Mouse (Mus musculus): ENCODE results near the gene Ptprd.
"Not testable (repeated sequence)": the region's sequence is repeated elsewhere in the genome, so short reads cannot be mapped to it uniquely, and the experiment has no call there.

Ptprd gene

GRCm38 (mm10) chr4:77880213-77880612, 331.5 kb downstream of the Ptprd start:
- DNase-seq, result no peak

- DNase-seq, result no peak
Measured at GRCm38 (mm10) chr4:77861269-77861668, 350.5 kb downstream of the Ptprd start.

DNA sequence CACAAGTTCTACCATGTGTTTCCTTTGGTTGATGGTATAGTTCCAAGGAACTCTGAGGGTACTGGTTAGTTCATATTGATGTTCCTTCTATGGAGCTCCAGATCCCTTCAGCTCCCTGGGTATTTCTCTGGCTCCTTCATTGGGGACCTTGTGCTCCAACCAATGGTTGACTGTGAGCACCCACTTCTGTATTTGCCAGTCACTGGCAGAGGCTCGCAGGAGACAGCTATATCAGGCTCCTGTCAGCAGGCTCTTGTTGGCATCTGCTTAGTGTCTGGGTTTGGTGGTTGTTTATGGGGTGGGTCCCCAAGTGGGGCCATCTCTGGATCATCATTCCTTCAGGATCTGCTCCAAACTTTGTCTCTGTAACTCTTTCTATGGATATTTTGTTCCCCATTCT, 414.4 kb downstream of the Ptprd start:
- DNase-seq, result not testable (repeated sequence)

GRCm38 (mm10) chr4:77777237-77777636, 434.5 kb downstream of the Ptprd start:
- DNase-seq, result no peak

DNA sequence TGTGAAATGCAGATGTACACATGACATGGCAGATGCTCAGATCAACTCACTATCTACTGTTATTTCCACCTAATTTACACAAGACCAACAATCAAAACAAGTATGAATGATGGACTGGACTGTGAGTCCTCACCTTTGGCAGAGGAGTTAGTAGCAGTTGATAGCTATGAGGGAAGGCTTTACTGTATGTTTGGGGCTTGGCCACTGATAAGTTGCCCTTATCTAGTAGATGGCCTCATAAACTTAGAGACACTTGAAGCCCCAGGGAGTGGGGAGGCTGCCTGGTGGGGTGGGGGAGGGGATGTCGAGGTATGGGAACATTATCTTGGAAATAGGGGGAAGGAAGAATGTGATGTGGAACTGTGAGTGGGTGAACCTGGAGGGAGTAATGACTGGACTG, 448.0 kb downstream of the Ptprd start:
- DNase-seq, result no peak

DNA sequence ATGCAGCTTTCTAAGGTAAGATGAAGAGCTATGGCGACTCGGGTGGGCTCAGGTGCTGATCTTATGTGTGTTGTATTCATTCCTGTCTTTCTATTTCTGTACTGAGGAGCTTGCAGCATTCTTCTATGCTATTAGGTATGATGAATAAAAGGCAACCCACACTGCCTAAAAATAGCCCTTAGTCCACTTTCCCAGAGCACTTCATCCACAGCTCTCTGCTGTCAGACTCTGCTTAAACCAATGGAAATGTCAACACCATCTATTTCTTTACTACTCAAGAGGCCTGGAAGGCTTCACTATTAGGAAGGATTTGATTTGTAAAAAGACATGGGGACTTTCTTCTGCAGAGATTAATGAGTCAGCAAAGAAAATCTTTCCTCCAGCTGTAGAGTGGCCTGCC, 468.4 kb downstream of the Ptprd start:
- DNase-seq, result no peak

- no peak for DNase-seq
Measured at GRCm38 (mm10) chr4:77721908-77722307, 489.9 kb downstream of the Ptprd start.

DNA sequence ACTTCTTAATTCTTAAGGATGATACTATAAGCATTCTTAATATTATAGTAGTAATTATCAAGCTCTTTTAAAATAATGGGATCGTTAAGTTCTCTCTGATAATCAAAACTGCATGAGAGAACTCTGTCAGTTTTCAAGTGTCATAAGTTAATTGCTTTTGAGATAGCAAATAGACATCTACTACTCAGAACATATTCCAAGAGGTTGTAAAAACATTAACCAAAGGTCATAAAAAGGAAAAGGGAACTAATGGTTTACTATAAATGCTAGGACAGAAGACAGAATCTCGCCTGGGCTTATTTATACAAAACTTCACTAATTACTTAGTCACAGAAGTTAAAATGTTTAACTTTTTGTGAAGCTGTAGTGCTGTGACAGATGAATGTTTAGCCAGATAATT, 494.0 kb downstream of the Ptprd start:
- no peak for DNase-seq

GRCm38 (mm10) chr4:77710231-77710630, 501.5 kb downstream of the Ptprd start:
- no peak for DNase-seq

DNA sequence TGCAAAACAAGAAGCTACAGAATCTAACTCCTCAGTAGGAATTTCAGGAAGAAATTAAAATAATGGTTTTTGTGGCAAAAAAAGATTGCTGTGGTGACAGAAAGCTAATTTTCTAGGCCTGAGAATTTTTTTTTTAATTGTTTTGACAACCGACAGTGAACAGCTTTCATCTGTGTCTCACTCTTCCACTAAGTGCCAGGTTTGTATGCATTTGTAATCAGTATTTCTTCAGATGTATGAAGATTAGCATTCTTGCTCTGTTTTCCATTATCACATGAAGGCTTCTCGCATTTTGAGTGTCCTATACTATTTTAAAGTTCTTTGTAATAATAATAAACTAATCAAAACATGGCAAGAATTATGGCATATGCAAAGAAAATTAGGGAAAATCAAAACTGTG, 513.5 kb downstream of the Ptprd start:
- no peak for DNase-seq

DNA sequence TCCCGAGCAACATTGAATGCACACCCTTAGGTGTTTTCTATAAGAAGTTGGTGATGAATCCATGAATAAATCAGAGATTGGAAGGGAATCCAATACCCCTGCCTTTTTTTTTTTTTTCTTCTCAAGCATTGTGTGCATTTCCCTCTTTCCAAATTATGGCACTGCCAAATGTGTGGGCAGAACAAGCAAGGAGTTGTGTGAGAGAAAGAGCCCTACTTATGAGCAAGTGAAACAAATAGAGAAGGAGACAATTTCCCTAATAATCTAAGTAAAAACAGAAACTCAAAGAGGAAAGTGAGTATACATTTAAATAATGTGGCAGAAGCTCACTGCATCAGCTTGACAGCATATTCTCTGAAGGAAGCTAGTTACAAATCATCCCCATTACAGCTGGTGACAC, 536.0 kb downstream of the Ptprd start:
- DNase-seq, result no peak

- DNase-seq, result no peak
Measured at GRCm38 (mm10) chr4:77664761-77665160, 547.0 kb downstream of the Ptprd start.

GRCm38 (mm10) chr4:77662309-77662708, 549.5 kb downstream of the Ptprd start:
- no peak for DNase-seq

DNA sequence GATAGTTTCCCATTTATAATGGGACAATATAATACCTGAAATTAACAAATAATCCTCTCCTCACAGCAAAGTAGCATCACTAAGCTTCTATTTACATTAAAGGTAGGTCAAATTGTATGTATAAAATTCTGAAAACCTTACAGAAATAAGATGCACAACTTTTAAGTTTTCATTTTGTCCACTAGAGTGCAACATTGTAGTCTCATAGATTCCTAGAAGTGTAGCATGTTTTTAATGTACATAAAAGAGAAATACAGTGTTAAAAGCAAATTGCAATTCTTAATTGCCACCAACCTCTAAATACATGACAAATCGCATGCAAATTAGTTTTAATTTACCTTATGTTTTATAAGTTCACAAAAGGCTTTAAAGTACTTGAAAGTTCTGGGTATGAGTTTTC, 556.1 kb downstream of the Ptprd start:
- DNase-seq, result no peak

- DNase-seq, result no peak
Measured at GRCm38 (mm10) chr4:77649615-77650325, 562.0 kb downstream of the Ptprd start.

DNA sequence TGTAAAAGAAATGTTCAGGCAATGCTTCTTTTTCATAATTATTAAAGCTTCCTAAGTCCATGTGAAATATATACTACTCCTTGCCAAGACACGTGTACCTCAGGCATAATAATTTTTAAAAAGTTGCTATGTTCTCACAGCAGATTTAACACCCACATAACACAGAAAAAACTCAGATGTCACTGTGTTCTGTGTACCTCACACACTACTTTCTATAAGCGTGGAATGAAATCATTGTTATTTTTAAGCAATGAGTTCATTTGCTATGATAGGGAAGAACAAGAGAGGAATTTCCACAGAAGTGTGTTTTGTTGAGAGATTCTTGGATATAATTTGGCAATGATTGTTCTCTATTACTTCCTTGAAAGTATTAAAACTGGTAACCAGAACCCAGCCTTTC, 562.9 kb downstream of the Ptprd start:
- no peak for DNase-seq

DNA sequence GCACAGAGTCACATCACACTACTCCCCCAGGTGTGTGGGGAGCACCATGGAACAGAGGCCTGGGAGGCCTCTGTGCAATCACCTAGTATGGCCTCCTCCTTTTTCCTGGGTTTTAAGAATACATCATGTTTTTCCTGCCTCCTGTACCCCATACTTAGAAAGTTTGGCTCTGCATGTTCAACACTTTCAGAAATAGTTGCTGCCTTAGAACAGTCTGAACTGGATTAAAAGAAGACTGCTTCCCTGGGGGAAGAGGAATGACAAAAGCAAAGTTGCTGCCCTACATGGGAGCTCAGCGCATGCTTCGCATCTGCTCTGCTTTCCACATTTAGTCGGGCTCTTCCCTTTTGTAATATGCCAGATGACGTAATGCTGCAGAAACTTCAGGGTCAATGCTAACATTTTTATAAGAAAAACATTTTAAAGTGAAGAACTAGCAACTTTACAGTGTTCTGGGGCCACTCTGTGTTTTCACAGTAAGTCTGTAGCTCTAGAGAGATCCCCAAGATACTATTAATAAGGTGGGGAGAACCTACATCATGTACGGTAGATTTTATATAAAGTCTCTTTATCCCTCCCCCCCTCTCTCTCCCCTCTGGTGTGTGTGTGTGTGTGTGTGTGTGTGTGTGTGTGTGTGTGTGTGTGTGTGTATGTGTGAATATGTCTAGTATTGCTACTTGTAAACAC, 564.2 kb downstream of the Ptprd start:
- DNase-seq, result no peak

GRCm38 (mm10) chr4:77644435-77644834, 567.3 kb downstream of the Ptprd start:
- no peak for DNase-seq

DNA sequence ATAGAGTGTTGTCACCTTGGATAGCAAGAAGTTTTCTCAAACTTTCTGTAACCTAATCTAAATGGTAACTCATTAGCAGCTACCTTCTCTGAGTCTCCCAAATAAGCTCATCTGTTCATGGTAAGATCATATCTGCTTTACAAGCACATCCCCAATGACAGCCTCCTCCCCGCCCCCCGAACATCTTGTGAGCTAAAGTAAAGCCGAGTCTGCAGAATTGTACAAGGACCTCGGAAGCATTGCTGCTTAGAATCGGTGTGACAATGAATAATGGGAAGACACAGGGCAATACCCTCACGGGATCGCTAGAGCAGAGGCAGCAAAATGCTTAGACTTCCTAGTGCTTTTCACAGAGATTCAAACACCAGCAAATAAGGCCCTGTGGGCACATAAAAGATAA, 571.7 kb downstream of the Ptprd start:
- DNase-seq, result no peak

- no peak for DNase-seq
Measured at GRCm38 (mm10) chr4:77613129-77613528, 598.6 kb downstream of the Ptprd start.

DNA sequence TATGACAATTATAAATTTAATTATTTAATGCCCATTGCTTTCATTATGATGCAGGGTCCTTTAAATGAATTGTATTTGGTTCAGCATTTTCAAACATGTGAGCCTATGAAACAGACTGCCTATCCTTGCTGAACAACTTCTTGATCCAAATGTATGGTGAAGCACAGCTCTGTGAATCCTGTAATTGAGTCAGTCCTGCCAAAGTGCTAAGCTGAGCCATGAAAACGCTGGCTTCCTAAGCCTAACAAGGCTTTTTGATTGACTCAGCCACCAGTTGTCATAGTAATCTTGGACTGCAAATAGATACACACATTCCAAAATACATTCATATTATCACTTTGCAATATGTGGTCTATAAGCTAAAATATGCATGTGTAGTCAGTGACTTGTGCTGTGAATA, 625.1 kb downstream of the Ptprd start:
- DNase-seq, result no peak

DNA sequence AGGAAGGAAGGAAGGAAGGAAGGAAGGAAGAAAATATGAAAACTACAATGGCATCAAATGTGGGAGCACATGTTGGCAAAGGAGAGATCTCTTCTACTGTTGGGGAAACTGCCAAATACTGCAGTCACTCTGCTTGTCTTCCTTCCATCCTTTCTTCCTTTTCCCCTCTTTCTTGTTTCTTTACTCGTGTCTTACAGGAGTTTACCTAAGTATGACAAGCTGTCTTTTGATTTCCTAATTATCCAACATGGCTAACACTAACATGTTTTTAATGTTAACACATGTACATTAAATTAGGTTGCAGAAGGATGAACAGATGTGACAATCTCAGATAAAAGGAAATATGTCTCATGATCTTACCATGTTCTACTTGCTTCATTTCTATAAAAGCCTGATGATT, 625.5 kb downstream of the Ptprd start:
- DNase-seq, result no peak

DNA sequence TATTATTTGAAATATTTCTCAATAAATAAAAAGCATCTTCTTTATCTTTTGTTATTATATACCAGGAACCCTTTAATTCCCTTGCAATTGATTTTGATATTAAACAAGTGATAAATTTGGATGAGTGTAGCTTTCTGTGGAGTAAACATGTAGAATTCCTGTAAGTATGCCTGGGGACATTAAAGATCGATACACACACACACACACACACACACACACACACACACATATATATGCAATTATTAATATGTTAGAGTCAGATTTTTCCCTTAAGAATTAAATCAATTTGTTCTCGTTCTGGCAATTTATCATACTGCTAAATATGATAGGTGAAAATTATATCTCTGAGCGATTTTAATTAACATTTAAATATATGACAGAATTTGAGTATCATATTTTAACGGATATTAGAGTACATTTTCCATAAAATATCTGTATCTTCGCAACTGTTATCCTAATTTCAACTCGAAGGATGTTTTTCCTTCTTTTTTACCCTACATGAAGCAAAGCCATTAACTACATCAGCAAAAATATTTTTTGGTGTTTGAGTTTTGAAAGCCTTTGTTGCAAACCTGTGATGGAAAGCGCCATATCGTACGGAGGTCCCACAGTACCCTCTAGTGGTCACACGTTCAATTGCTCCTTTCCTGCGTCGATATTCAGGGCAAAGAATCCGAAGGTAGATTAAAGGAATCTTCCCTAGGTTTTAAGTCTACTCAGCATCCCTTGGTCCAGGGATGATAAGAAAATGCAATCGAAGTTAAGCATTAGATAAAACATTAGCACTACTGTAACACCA, 653.2 kb downstream of the Ptprd start:
- no peak for DNase-seq

GRCm38 (mm10) chr4:77555841-77556240, 655.9 kb downstream of the Ptprd start:
- DNase-seq, result no peak

Measured in thymus, postnatal 36 days (tissue).